Mouse (Mus musculus): Measurements from ENCODE around the gene Med27.

Med27 gene

GRCm38 (mm10) chr2:29473907-29474306, 127.3 kb downstream of the Med27 start:
- DNase-seq: no peak

GRCm38 (mm10) chr2:29476702-29477101, 130.1 kb downstream of the Med27 start:
- DNase-seq: no peak

DNA sequence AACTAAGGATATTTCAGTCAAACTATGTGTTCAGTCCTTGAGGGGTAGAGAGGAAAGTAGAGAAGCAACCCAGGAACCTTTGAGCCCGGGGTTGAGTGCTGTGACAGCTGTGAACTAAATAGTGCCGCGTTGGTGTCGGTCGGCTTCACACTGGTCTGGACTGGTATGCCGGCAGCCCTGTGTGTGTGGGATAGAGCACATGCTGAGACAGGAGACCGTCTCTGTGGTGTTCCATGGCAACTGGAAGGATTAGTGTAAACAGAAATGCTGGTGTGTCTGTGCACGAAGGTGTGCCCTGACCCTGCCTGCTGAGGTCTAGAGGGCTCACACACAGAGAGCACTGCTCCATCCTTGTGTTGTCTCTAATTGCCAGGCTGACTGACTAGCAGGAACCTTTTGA, 135.2 kb downstream of the Med27 start:
- DNase-seq: no peak

DNA sequence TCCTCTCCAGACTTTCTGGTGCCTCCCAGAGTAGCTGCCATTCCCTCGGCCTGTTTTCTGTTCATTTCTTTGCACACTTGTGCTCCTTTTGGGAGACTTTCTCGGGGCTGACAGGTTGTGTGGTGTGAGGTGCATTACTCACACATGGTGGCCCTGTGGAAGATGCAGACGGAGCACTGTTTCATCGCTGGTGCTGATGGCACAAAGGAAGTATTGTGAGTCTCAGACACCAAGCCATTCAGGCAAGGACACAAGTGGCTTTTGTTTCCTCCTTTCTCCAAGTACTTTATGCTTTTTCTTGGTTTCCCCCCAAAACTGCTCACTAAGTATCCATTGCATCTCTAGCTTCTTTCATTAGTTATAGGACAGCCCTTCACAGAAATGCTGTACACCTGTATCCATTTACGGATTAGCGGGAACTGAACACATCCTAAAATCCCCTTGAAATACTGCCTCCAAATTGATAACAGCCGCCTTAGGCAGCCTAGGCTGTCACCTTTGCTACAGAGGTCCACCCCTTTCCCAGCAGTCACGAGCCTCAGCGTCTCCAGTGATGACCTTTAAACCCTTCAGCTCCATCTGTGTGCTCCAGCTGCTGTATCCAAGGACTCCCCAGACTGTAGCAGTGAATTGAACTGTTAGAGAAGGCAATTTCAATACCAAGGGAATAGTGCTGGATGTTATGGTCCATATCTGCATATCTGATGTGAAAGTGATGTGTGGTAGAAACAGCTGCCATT, 136.5 kb downstream of the Med27 start:
- no peak for DNase-seq

DNA sequence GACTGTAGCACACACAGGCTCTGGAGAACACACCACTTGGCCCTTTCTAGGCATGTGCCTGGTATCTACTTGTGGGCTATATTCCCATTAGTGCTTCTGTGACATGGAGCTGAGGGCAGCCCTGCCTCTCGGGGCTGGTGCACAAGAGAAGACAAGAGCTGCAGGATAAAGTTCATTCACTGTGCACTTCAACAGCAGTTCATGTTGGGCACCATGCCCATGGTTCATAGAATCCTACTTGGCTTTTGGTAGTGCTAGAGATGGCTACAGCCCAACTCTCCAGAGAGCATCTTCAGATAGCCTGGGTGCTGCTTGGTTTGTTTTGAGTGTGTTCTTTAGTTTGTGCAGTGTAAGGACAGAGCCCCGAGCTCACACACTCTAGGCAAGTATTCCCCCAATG, 138.9 kb downstream of the Med27 start:
- DNase-seq: no peak

GRCm38 (mm10) chr2:29486491-29486890, 139.9 kb downstream of the Med27 start:
- DNase-seq: no peak

- no peak for DNase-seq
Measured at GRCm38 (mm10) chr2:29487652-29488051, 141.0 kb downstream of the Med27 start.

DNA sequence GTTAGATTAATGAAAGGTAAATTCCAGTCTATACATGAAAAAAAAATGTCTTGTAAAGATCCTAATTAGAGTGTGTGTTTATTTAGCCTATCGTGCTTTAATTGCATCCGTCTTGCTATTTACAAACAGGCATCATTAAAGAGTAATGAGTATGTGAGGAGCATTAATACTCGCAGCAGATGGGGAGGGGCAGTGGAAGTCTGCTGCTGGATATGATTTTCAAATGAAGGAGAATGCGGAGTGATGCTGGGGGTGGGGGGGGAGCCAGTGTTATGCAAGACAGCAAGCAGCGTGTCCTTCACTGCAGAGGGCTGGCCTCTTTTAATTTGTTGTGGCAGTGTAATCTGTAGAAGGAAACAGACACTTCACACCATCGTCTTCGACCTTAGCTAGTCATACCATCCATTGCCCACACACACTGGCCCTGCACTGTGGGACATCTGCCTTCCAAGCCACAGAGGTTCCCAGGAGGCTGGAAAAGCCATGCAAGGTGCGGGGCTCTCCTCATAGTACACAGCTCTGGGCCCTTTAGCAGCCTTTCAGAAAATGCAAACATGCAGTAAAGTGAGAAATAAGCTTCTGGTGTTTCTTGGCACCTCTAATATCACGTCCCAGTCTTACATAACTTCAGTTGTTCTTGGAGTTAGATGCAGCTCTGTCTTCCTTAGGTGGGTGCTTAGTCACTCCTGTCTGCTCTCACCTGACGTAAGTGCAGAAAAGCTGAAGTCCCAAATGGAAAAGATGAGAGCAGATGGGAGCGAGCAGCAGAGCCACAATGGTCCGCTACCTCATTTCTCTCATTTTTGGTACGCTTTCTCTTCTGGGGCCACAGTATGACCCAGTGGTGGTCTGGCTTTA, 142.0 kb downstream of the Med27 start:
- no peak for DNase-seq

- no peak for DNase-seq
Measured at GRCm38 (mm10) chr2:29491656-29492055, 145.0 kb downstream of the Med27 start.

DNA sequence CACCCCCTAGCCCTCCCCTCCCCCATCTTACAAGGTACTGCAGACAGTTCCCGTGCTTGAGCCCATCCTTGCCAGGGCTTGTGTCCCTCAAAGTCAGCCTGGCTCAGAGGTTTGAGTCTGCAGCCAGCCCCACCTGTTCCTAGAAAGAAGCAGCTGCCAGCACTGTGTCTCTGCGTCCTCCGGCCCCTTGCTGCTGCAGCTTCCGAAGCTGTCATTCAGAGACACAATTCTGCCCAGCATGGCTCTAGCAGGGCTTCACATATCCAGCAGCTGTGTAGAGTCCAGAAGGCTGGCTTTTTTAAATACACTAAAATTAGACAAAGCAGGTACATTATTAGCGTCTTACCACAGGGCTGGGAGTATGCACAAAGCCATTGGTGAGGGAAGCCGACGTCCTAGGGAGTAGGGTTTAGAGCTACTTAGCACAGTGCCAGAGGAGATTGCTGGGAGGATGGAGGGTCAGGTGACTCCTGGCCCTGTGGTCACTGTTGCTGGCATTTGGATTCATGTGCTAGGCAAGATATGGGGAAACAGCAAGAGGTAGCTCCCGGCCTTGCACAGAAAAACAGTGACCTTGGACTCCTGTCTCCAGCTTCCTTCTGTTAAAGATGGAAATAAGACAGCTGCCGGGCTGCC, 146.9 kb downstream of the Med27 start:
- peak; percentile 94 for DNase-seq

GRCm38 (mm10) chr2:29495271-29495670, 148.7 kb downstream of the Med27 start:
- no peak for DNase-seq

DNA sequence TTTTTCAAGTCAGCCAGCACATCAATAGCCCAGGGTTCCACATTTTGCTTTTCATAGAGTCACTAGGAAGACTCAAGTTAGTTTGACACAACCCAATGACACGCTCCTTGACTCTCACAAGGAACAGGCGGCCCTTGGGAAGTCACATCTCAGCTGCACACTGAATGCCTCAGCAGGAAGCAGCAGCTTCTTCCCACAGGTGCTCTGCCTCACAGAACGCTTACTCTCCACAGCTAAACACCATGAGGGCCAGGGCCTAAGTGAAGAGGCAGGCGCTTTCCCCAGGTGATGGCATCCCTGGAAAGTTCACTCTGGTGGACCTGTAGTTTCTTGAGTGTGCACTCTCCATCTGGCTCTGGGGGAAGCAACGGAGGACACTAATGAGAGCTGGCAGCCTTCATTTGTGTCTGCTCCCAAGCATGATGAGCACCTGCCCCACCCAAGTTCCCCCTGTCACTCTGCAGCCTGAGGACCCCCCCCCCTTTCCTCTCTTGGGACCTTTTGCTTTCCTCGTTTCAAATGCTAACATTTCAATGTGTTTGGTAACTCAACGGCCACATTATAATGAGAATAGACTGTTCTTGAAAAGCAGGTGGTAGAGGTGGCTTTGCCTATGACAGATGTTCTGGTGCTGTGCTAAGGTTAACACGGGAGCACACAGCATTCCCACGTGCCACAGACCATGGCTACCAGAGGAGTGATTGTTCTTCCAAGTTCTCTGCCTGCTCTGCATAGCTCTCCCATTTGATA, 154.2 kb downstream of the Med27 start:
- DNase-seq: no peak

- no peak for DNase-seq
Measured at GRCm38 (mm10) chr2:29501381-29501780, 154.8 kb downstream of the Med27 start.

- no peak for DNase-seq
Measured at GRCm38 (mm10) chr2:29504848-29505247, 158.2 kb downstream of the Med27 start.

GRCm38 (mm10) chr2:29506411-29506810, 159.8 kb downstream of the Med27 start:
- DNase-seq: no peak

DNA sequence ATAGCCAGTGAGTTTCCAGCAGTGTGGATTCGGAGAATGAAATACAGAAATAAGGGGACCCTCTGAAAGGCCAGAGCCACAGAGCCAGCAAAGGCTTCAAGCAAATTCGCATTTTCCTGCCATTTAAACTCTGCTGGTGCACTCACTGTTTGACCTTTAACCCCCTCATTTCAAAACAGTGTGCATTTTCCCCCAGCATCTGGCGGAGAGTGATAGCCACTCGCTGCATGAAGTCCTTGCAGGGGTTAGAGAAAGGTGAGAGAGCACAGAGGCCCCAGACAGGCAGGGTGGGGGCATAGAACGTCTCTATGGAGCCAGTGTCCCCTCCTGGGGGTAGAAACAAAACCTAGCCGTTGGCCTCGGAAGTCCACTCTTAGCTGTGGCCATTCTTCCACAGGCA, 166.5 kb downstream of the Med27 start:
- DNase-seq: no peak

DNA sequence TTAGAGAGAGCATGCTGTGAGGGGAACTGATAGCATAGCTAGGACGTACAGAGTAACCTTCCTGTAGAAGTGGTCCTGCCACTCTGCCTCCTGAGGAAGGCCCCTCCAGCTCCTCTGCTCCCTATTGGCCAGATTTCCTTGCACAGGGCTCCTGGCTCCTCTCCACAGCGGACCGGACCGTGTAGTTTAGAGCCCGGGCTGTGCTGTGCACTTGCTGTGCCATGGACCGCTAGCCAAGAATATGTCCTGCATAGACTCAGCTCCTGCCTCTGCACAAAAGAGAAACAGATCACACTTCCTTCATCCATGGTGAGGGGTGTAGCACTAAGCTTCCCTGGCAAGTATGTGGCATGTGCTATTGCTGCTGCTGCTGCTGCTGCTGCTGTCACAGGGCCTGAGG, 168.2 kb downstream of the Med27 start:
- DNase-seq: no peak

- DNase-seq: peak; percentile 94
Measured at GRCm38 (mm10) chr2:29515831-29516447, 169.3 kb downstream of the Med27 start.

GRCm38 (mm10) chr2:29516621-29517170, 170.1 kb downstream of the Med27 start:
- DNase-seq: no peak

- no peak for DNase-seq
Measured at GRCm38 (mm10) chr2:29519402-29519801, 172.8 kb downstream of the Med27 start.

DNA sequence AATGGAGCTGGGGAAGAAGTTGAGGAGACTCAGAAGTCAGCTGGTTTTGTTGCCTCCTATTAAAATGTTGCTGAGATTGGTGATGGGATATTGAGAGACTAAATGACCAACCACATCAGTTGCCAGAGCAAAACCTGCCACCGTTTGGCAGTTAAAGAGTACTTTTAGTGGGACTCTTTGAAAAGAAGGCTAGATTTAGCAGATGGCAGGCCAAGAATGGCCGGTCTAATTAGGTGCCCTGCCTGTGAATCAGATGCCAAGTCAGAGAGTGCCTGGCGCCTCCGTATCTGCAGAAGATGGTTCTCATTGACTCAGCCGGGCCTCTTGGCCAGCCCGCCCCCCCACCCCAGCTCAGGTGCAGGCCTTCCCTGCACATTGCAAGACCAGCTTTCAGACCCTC, 173.6 kb downstream of the Med27 start:
- DNase-seq: no peak

DNA sequence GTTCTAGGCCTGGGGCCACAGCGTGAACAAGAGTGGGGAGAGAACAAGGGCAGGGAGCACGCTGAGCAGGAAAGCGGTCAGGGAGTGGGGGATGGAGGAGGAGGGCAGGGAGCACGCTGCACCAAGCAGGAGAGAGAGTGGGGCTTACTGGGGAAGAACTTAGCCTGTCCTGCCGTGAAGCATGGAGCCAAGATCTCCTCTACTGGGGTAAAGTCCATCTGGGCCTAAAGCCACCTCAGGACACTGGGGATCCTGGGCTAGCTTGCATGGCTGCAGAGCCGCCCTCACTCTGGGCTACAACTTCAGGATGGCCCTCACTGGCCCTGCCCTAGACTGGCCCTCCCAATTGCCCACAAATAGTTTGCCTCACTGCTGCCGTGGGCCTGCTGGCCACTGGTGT, 174.9 kb downstream of the Med27 start:
- DNase-seq: no peak
